Mouse (Mus musculus): ENCODE data around the gene Inha. TPM values are rescaled to one million over a fixed set of nuclear protein-coding genes. Genes with fewer than 3 reads are reported as not detected.
A peak's percentile ranks its signal among the peaks of the same experiment; 100 is the strongest.

Inha gene
- polyA plus RNA-seq, 1 experiment from 2014 or later, result 23.5 TPM

GRCm38 (mm10) chr1:75492579-75493170 lies 14.2 kb upstream of the Inha start:
- Histone ChIP-seq H3K27me3 (replicated peaks) (peaks cover 22% of the 10 kb centered on the region), H3K4me1 (peaks cover 8% of the 10 kb centered on the region), H3K9me3 (replicated peaks) (no peaks in the 10 kb centered on the region), H3K4me3 (replicated peaks) (no peak overlapping the region), H3K4me2 (no peak overlapping the region), H3K27ac (replicated peaks) (no peak overlapping the region), H3K9ac (replicated peaks) (no peak overlapping the region), H3K36me3 (peaks cover 30% of the 10 kb centered on the region)
- 44% methylated on average over 24 of the region's 24 CpGs for WGBS
- no peak for ATAC-seq (ENCODE audit: low FRiP score)

GRCm38 (mm10) chr1:75494878-75495548 lies 11.9 kb upstream of the Inha start:
- Histone ChIP-seq H3K9ac (replicated peaks) (no peak overlapping the region), H3K4me3 (replicated peaks) (no peak overlapping the region), H3K4me1 (no peaks in the 10 kb centered on the region), H3K27me3 (replicated peaks) (peaks cover 6% of the 10 kb centered on the region), H3K4me2 (no peak overlapping the region), H3K9me3 (replicated peaks) (no peaks in the 10 kb centered on the region), H3K36me3 (peaks cover 46% of the 10 kb centered on the region), H3K27ac (replicated peaks) (no peak overlapping the region)
- no peak; the same call in 1 of the 2 replicates for ATAC-seq (ENCODE audit: low FRiP score)
- 26% methylated on average over 12 of the region's 12 CpGs for WGBS

GRCm38 (mm10) chr1:75498897-75499296 lies 8.0 kb upstream of the Inha start:
- Histone ChIP-seq H3K27me3 (replicated peaks) (0 out of 2 replicates have a peak, but pooled peaks cover 2% of the 10 kb centered on the region), H3K27ac (replicated peaks) (no peak overlapping the region), H3K4me3 (replicated peaks) (no peak overlapping the region), H3K36me3 (peaks cover 55% of the 10 kb centered on the region), H3K9ac (replicated peaks) (no peak overlapping the region), H3K9me3 (replicated peaks) (no peaks in the 10 kb centered on the region), H3K4me1 (peaks cover 6% of the 10 kb centered on the region; the same call in 1 of the 2 replicates), H3K4me2 (no peak overlapping the region)
- no peak for ATAC-seq (ENCODE audit: low FRiP score)
- 87% methylated on average over 4 of the region's 4 CpGs for WGBS

DNA sequence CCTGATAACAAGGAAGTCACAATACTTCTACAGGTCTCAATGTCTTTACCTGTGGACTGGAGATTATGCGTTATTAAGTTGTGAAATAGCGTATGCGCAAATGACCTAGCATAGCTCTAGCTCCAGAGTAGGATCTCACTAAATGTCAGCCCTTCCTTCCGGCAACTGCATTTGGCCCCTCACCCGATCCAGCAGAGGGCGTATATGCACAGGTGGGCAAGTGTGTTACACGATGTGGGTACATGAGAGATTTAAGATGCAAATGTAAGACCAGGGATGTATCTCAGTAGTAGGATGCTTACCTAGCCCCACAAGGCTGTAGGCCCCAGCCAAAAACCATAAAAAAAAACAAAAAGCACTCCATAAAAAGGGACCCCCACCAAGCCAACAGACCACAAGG lies 7.4 kb upstream of the Inha start:
- Histone ChIP-seq H3K9me3 (replicated peaks) (no peaks in the 10 kb centered on the region), H3K9ac (replicated peaks) (no peak overlapping the region), H3K4me1 (peaks cover 12% of the 10 kb centered on the region), H3K4me3 (replicated peaks) (no peak overlapping the region), H3K36me3 (peaks cover 55% of the 10 kb centered on the region), H3K27ac (replicated peaks) (no peak overlapping the region), H3K27me3 (replicated peaks) (0 out of 2 replicates have a peak, but pooled peaks cover 2% of the 10 kb centered on the region), H3K4me2 (no peak overlapping the region)
- no peak for ATAC-seq (ENCODE audit: low FRiP score)
- 87% methylated on average over 7 of the region's 7 CpGs for WGBS

- Histone ChIP-seq H3K4me2 (no peak overlapping the region), H3K4me1 (peaks cover 25% of the 10 kb centered on the region), H3K27me3 (replicated peaks) (no peaks in the 10 kb centered on the region), H3K4me3 (replicated peaks) (no peak overlapping the region), H3K9ac (replicated peaks) (no peak overlapping the region), H3K27ac (replicated peaks) (no peak overlapping the region), H3K36me3 (peaks cover 48% of the 10 kb centered on the region), H3K9me3 (replicated peaks) (no peaks in the 10 kb centered on the region)
- 96% methylated on average over 9 of the region's 9 CpGs for WGBS
- ATAC-seq (ENCODE audit: low FRiP score), result no peak
These were observed 5.0 kb upstream of the Inha start for GRCm38 (mm10) chr1:75501905-75502304.

GRCm38 (mm10) chr1:75502945-75503650 lies 3.8 kb upstream of the Inha start:
- H3K9ac ChIP-seq (replicated peaks), result no peak overlapping the region
- H3K4me1 ChIP-seq, result peaks cover 37% of the 10 kb centered on the region
- no peak overlapping the region for H3K27ac ChIP-seq (replicated peaks)
- WGBS, result 88% methylated on average over 24 of the region's 25 CpGs
- no peaks in the 10 kb centered on the region for H3K27me3 ChIP-seq (replicated peaks)
- ATAC-seq (ENCODE audit: low FRiP score), result no peak
- H3K4me2 ChIP-seq, result no peak overlapping the region
- H3K9me3 ChIP-seq (replicated peaks), result no peaks in the 10 kb centered on the region
- peaks cover 41% of the 10 kb centered on the region for H3K36me3 ChIP-seq
- no peak overlapping the region for H3K4me3 ChIP-seq (replicated peaks)

GRCm38 (mm10) chr1:75503651-75503980 lies 3.3 kb upstream of the Inha start:
- H3K4me3 ChIP-seq (replicated peaks), result no peak overlapping the region
- no peak overlapping the region for H3K9ac ChIP-seq (replicated peaks)
- 73% methylated on average over 23 of the region's 23 CpGs for WGBS
- peaks cover 37% of the 10 kb centered on the region for H3K36me3 ChIP-seq
- no peak for ATAC-seq (ENCODE audit: low FRiP score)
- no peak overlapping the region for H3K27ac ChIP-seq (replicated peaks)
- H3K27me3 ChIP-seq (replicated peaks), result no peaks in the 10 kb centered on the region
- peak overlapping the region; percentile 92; the same call in 1 of the 2 replicates for H3K4me2 ChIP-seq
- peaks cover 37% of the 10 kb centered on the region for H3K4me1 ChIP-seq
- H3K9me3 ChIP-seq (replicated peaks), result no peaks in the 10 kb centered on the region

DNA sequence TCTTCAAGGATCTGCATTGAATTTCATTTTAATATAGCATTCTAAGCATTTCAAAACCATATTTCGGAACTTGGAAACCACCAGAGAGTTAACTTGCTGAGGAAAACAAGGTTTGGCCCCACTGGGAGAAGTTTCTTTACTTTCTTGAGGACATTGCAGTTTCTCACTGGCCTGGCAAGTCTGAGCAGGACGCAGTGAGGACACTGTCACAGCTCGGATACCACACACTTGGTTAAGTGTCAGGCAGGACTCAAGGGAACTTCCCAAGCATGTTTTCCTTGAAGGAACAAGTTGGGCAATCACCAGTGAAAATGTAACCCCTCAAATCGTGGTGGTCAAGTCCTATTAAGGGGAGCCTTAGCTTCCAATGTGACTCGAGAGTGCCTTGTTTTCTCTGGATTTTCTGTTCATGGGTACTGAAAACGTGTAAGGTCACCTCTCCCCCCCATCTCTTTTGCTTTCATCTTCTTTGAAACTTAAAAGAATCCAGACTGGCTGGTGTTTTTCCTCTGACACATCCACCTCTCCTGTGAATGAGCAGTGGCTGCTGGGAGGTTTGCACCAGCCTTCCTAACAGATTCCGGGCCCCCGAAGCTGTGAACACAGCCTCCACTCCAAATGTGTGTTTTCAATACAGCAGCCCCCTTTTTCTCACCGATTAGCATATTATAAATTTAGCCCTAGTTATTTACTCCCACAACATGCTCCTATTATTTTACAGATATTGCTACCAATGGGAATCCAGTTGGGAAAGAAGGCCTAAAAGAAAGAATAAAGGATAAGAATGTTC lies 2.4 kb upstream of the Inha start:
- peak overlapping the region; percentile 89 for H3K27ac ChIP-seq (replicated peaks)
- H3K4me2 ChIP-seq, result peak overlapping the region; percentile 92
- peaks cover 37% of the 10 kb centered on the region for H3K4me1 ChIP-seq
- H3K4me3 ChIP-seq (replicated peaks), result peak overlapping the region; percentile 79
- H3K36me3 ChIP-seq, result peaks cover 28% of the 10 kb centered on the region
- H3K9ac ChIP-seq (replicated peaks), result peak overlapping the region; percentile 94
- WGBS, result 65% methylated on average over 9 of the region's 9 CpGs
- ATAC-seq (ENCODE audit: low FRiP score), result no peak
- no peaks in the 10 kb centered on the region for H3K9me3 ChIP-seq (replicated peaks)
- 0 out of 2 replicates have a peak, but pooled peaks cover 2% of the 10 kb centered on the region for H3K27me3 ChIP-seq (replicated peaks)

- Histone ChIP-seq H3K4me2 (peak overlapping the region; percentile 92), H3K4me1 (peaks cover 37% of the 10 kb centered on the region), H3K36me3 (peaks cover 21% of the 10 kb centered on the region), H3K9me3 (replicated peaks) (no peaks in the 10 kb centered on the region), H3K9ac (replicated peaks) (peak overlapping the region; percentile 94), H3K27ac (replicated peaks) (peak overlapping the region; percentile 89), H3K4me3 (replicated peaks) (peak overlapping the region; percentile 79), H3K27me3 (replicated peaks) (0 out of 2 replicates have a peak, but pooled peaks cover 4% of the 10 kb centered on the region)
- WGBS, result under 1% methylated on average over 80 of the region's 84 CpGs
- peak; percentile 88 for ATAC-seq (ENCODE audit: low FRiP score)
These were observed 1.5 kb upstream of the Inha start for GRCm38 (mm10) chr1:75505159-75505955.

GRCm38 (mm10) chr1:75505956-75506831 lies 683 bp upstream of the Inha start, which contains the start of gene Obsl1:
Obsl1 (minus strand) TSS chr1:75506452.
- Histone ChIP-seq H3K9me3 (replicated peaks) (no peaks in the 10 kb centered on the region), H3K4me3 (replicated peaks) (peak within 1 kb of the TSS; percentile 79), H3K27me3 (replicated peaks) (0 out of 2 replicates have a peak, but pooled peaks cover 4% of the 10 kb centered on the region), H3K36me3 (peaks cover 13% of the 10 kb centered on the region), H3K4me1 (peaks cover 37% of the 10 kb centered on the region), H3K27ac (replicated peaks) (peak within 1 kb of the TSS; percentile 89), H3K4me2 (peak within 1 kb of the TSS; percentile 92), H3K9ac (replicated peaks) (peak within 1 kb of the TSS; percentile 94)
- WGBS, result 1% methylated on average over 50 of the region's 65 CpGs
- peak; percentile 67 for ATAC-seq (ENCODE audit: low FRiP score)

All from neural tube, embryonic 15.5 days (tissue).